Mouse (Mus musculus) right cerebral cortex, postnatal 25 days (tissue): ENCODE data around the gene Olfr95.
"Not testable (repeated sequence)": the region's sequence is repeated elsewhere in the genome, so short reads cannot be mapped to it uniquely, and the experiment has no call there.

Experiments
- DNase-seq: peaks from one replicate; pipeline ENCODE4 v3.0.0; 2022

Gene Olfr95

GRCm38 (mm10) chr17:37213018-37213417, at the start of gene Olfr95:
Gene Olfr95, minus strand, starts transcription at chr17:37213118.
- no peak for DNase-seq

GRCm38 (mm10) chr17:37250544-37250943, 37.6 kb upstream of the Olfr95 start:
- no peak for DNase-seq

DNA sequence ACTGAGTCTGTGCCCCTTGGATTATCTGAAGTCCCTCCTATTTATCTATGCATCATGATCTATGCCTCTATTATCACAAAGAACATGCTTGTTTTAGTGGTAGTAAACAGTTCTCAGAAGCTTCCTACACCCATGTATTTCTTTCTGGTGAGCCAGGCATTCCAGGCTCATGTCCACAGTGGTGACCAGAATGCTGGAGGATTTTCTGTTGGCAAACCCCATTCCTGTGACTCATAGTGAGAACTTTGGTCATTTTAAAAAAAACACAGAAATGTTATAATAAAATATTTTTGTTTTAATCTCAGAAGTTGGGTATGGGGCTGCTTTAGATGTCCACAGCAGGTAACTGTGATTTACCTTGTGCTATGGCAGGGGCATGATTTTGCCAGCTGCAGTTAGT, 36.5 kb upstream of the Olfr95 start:
- no peak for DNase-seq

- DNase-seq: peak; percentile 5
Measured at GRCm38 (mm10) chr17:37246715-37247114, 33.8 kb upstream of the Olfr95 start.

GRCm38 (mm10) chr17:37242198-37242597, 29.3 kb upstream of the Olfr95 start:
- DNase-seq: no peak

- not testable (repeated sequence) for DNase-seq
Measured at GRCm38 (mm10) chr17:37237230-37237629, 24.3 kb upstream of the Olfr95 start, which contains the start of gene Olfr97. Gene Olfr97, minus strand, starts transcription at chr17:37237330.

DNA sequence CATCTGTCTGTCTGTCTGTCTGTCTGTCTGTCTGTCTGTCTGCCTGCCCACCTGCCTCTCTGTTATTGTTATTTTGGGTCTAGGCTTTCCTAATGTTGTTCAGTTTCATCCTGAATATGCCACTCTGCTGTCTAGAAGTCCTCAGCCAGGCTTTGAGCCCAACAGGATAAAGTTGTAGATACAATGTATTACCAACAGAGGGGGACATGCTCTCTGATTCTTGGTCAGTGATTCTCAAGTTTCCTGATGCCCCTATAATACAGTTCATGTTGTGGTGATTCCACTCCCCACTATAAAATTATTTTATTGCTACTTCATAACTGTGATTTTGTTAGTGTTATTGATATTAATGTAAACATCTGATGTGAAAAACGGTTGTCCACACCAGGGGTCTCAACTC, 9.0 kb upstream of the Olfr95 start:
- DNase-seq: no peak

DNA sequence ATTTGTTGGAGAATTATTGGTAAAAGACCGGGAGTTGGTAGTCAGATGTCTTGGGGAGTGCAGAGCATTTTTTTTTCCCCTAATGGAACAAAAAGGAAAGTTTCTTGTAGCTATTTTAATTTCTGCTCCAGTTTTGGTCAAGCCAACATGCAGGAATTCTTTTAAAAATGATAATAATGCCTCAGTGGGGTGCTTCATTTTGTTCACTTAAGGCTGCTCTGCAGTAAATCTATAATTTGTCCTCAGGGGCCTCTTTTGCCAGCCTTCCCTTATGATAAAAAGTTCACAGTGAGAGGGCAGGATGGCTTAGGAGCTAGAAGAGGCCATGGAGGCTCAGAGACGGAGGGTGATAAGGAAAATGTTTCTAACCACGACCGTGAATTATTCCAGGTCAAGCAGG, 6.9 kb upstream of the Olfr95 start, which contains the start of gene Olfr96:
Gene Olfr96, plus strand, starts transcription at position 301 of the 400 bp plus-strand sequence.
- DNase-seq: no peak

DNA sequence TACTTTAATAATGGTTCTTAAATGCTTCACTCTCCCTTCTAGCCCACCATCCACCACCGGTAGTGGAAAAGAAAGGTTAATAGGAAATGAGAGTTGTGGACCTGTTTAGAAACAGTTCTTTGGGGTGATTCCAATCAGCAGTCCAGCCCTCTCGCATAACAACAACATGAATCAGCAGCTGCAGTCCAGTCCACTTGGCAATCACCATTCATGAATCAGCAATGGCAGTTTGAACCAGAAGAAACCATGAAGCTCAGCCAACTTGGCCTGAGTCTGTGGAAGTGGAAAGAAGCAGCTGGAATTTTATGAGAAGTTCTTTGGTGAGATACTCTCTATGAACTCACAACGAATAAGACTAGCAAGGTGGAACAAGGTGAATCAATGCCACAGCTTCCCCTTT, 5.6 kb upstream of the Olfr95 start:
- DNase-seq: no peak

DNA sequence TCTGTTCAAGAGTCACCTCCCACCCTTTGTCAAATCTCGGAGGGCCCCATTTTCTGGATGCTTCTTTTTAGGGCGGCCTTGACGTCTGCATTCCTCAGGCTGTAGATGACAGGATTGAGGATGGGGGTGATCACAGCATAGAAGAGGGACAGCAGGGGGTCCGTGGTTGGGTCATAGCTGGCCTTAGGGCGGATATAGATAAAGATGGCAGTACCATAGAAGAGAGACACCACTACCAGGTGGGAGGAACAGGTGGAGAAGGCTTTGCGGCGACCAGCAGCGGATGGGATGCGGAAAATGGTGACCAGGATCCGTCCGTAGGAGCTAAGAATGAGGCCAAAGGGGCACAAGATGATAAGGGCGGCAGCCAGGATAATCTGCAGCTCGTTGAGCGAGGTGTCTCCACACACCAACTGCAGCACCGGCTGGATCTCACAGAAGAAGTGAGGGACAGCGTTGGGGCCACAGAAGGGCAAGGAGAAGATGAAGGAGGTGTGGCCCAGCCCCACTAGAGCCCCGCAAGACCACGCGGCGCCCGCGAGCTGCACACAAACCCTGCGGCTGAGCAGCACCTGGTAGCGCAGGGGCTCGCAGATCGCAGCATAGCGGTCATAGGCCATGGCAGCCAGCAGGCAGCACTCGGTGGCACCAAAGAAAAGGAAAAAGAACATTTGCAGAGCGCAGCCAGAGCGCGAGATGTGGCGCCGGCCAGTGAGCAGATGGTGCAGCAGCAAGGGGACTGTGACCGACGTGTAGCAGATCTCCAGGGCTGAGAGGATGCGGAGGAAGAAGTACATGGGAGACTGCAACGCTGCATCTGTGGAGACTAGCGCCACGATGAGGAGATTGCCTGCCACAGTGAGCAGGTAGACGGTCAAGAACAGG, 1.8 kb downstream of the Olfr95 start:
- DNase-seq: peak; percentile 16

DNA sequence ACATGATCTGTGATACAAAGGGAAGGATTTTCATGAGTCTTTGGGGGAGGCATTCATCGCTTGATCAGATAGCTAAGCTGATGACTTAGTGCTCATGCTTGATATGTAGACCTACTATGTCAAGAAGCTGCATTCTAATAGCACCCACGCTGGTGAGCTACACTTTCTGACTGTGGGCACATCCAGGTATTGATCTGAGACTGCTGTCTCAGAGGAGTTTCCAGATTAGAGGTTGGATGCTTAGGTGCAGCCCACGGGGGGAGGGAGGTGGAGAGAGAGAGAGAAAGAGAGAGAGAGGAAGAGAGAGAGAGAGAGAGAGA, 9.0 kb downstream of the Olfr95 start:
- no peak for DNase-seq

DNA sequence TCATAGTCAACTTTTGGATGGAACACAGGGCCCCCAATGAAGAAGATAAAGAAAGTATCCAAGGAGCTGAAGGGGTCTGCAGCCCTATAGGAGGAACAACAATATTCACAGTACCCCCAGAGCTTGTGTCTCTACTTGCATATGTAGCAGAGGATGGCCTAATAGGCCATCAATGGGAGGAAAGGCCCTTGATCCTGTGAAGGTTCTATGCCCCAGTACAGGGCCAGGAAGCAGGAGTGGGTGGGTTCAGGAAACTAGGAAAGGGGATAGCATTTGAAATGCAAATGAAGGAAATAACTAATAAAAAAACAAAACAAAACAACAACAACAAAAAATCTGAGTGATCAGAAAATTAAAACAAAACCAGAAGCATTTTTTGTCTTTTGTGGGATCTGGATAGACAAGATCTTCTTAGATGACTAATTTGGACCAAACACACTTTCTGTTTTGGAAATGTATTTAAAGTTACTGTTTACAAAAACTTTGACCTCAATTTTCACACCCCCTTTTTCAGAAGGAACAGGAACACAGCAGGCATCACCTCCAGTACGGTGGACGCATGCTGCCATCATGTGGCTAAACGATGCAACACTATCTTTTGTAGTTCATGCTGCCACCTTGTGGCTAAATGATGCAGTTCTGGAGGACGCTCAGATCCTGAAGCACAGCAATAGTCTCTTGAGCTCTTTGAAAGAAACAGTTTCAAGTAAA, 9.6 kb downstream of the Olfr95 start:
- DNase-seq: peak; percentile 77

GRCm38 (mm10) chr17:37200894-37201293, 12.0 kb downstream of the Olfr95 start, which contains the start of gene Olfr94:
Gene Olfr94, minus strand, starts transcription at chr17:37200994.
- DNase-seq: no peak

GRCm38 (mm10) chr17:37196845-37197724, 15.8 kb downstream of the Olfr95 start:
- DNase-seq: peak; percentile 47

DNA sequence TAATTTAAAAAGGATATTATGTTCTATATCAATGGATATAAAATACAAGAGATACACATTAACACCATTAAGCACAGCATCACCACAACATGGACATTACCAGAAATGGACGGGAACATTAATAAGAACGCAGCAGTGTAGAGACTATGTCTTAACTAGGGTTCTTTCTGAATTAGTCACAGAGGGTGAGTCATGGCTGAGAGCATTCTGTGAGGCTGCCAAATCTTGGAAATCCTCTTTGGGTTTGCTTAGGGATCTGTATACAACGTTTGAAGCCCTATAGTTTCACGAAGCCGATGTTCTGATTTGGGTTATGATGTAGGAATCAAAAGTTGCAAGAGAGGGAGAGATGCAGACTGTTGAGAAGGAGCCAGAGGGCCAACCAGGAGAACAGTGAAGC, 18.1 kb downstream of the Olfr95 start:
- no peak for DNase-seq

DNA sequence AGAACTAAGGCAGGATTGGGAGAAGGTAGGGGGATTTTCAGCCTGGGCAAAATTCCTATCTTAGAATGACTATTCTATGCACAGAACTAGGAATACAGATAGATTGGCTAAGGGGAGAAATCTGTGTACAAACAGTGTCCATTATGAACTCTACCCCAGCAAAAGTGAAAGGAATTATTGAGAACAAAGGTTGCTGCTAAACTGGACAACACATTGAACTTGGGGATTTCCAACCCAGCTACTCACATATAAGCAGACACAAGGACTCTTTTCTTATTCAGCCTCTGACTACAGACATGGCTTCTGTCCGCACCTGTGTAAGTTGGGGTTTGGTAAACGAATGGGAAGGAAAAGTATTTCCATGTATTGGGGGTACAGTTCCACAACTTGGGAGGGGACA, 19.3 kb downstream of the Olfr95 start, which contains the start of gene Ubd:
Gene Ubd, plus strand, starts transcription at position 237 of the 400 bp plus-strand sequence.
- no peak for DNase-seq

DNA sequence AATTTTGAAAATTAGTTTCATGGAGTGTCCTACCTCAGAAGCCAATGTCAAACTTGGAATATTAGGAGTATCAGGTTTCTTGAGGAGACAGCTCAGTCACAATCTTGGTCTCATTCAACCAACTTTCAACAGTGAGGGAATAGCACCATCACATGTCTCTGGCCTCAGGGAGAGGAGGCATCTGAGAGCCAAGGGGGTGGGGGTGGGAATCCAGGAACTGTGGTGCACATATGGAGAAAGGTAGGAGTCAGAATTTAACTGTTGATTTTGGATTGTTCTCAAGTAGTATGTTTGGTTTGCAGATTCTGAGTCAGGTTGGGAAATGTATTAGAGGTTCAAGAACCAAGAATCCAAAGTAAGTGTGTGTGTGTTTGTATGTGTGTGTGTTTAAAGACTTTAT, 19.9 kb downstream of the Olfr95 start:
- no peak for DNase-seq

DNA sequence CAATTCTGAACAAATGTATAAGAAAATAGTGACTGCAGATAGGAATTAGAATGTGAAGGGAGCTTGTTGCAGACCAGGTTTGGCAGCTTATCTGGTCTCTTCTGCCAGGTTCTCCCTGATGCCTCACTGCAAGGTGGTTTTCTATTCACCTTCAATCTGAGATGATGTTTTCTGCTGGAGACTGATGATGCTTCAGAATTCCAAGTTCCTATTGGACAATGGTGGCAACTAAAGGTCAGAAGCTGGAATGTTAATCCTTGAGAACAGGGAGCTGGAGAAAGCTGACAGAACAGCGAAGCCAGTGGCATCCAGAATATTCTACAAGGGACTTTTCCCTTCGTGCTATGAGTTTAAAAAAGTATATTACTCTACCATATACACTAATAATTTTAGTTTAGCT, 22.2 kb downstream of the Olfr95 start:
- no peak for DNase-seq

GRCm38 (mm10) chr17:37185474-37185873, 27.4 kb downstream of the Olfr95 start:
- no peak for DNase-seq

DNA sequence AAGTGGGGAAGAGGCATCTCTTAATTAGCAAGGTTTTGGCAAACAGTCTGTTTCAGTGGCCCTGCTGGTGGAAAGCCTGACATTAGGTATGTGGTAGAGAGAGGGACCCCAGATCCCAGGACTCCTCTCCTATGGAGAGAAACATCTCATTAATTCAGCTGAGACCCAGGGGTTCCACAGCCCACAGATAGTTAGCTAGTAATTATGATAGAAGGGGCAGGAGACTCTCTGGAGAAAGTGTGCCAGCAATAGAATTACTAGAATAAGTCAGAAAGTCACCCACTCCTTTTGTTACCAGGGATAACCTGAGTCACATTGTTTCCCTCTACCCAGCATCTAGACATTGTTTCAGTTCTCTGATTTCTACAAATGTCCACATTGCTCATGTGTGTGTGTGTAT, 51.5 kb downstream of the Olfr95 start, which contains the start of gene Olfr93:
Gene Olfr93, minus strand, starts transcription at position 101 of the 400 bp plus-strand sequence.
- no peak for DNase-seq
